Mouse (Mus musculus) hindbrain, embryonic 11.5 days (tissue): ENCODE results near the gene Mpv17l2. TPM values are rescaled to one million over a fixed set of nuclear protein-coding genes. Genes with fewer than 3 reads are reported as not detected.
A peak's percentile ranks its signal among the peaks of the same experiment; 100 is the strongest.

Experiments used
- ATAC-seq: fragments of 200-750 bp; cut with Nextera tagmentation; 2 replicates; pipeline ENCODE4 v1.8.0; 2017; ENCODE audit warnings: mild to moderate bottlenecking, moderate TSS enrichment, moderate library complexity; ENCODE audit not compliant: low FRiP score
- DNase-seq: peaks from one replicate; pipeline ENCODE4 v3.0.0-alpha.2; 2015; ENCODE audit warnings: low spot score
- H3K27ac ChIP-seq: fragments of 300-500 bp; sonication (generic); 2 replicates; pipeline ENCODE4 v1.5.1; 2014; ENCODE audit warnings: mild to moderate bottlenecking, low read depth, low read length
- H3K27me3 ChIP-seq: fragments of 300-500 bp; sonication (generic); 2 replicates; pipeline ENCODE4 v1.6.1; 2014; ENCODE audit warnings: mild to moderate bottlenecking, low read length, moderate library complexity, mixed read lengths; ENCODE audit not compliant: control insufficient read depth, insufficient read depth
- H3K36me3 ChIP-seq: fragments of 300-500 bp; sonication (generic); 2 replicates; pipeline ENCODE4 v1.6.1; 2014; ENCODE audit warnings: mild to moderate bottlenecking, low read length, moderate library complexity, mixed read lengths; ENCODE audit not compliant: control insufficient read depth, insufficient read depth
- H3K4me1 ChIP-seq: fragments of 300-500 bp; sonication (generic); replicated peaks from 2 replicates; pipeline ENCODE4 v1.6.1; 2014; ENCODE audit warnings: low read length, mixed read lengths; ENCODE audit not compliant: control insufficient read depth, insufficient read depth
- H3K4me2 ChIP-seq: fragments of 300-500 bp; sonication (generic); replicated peaks from 2 replicates; pipeline ENCODE4 v1.6.1; 2014; ENCODE audit warnings: mild to moderate bottlenecking, low read depth, low read length
- H3K4me3 ChIP-seq: fragments of 300-500 bp; sonication (generic); 2 replicates; pipeline ENCODE4 v1.5.1; 2014; ENCODE audit warnings: low read depth, low read length
- H3K9ac ChIP-seq: fragments of 300-500 bp; sonication (generic); 2 replicates; pipeline ENCODE4 v1.6.1; 2014; ENCODE audit warnings: low read depth, low read length
- H3K9me3 ChIP-seq: fragments of 300-500 bp; sonication (generic); 2 replicates; pipeline ENCODE4 v1.6.1; 2016; ENCODE audit warnings: low read length; ENCODE audit not compliant: control insufficient read depth
- WGBS: fragments of 180-500 bp; shearing (Covaris S2); extraction: QIAGEN DNeasy Blood & Tissue Kit; methylation state at CpG from one replicate; pipeline ENCODE4 v1.1.7; 2014; 5-methylcytosine and 5-hydroxymethylcytosine counted together
- polyA plus RNA-seq: library from polyadenylated mRNA; unstranded; fragments of >200 nt; fragmentation: Nextera tagmentation; extraction: Ambion mirVana; gene quantifications from 2 replicates; pipeline ENCODE4 v1.2.1, GENCODE M21; 2014

Mpv17l2 gene
- polyA plus RNA-seq, 1 experiment from 2014 or later: 40.6 TPM

- DNase-seq: no peak
- 88% methylated on average over 9 of the region's 9 CpGs for WGBS
- H3K4me1 ChIP-seq: peaks cover 7% of the 10 kb centered on the region
- H3K27ac ChIP-seq: no peak overlapping the region
- ATAC-seq: no peak
- H3K4me3 ChIP-seq: no peak overlapping the region
- H3K36me3 ChIP-seq: peaks cover 7% of the 10 kb centered on the region; the same call in 1 of the 2 replicates
- H3K9me3 ChIP-seq: no peaks in the 10 kb centered on the region
- no peak overlapping the region for H3K4me2 ChIP-seq
- no peak overlapping the region for H3K9ac ChIP-seq
- H3K27me3 ChIP-seq: no peaks in the 10 kb centered on the region; the same call in 1 of the 2 replicates
These were observed 12.1 kb upstream of the Mpv17l2 start for GRCm38 (mm10) chr8:70772890-70773289.

GRCm38 (mm10) chr8:70772075-70772474, 11.3 kb upstream of the Mpv17l2 start:
- Histone ChIP-seq H3K4me2 (no peak overlapping the region), H3K9me3 (no peaks in the 10 kb centered on the region), H3K9ac (no peak overlapping the region), H3K4me3 (no peak overlapping the region), H3K27ac (no peak overlapping the region), H3K27me3 (no peaks in the 10 kb centered on the region; the same call in 1 of the 2 replicates), H3K4me1 (peaks cover 7% of the 10 kb centered on the region), H3K36me3 (peaks cover 7% of the 10 kb centered on the region; the same call in 1 of the 2 replicates)
- ATAC-seq (no peak), DNase-seq (no peak)
- 94% methylated on average over 13 of the region's 13 CpGs for WGBS

GRCm38 (mm10) chr8:70771217-70771616, 10.5 kb upstream of the Mpv17l2 start:
- Histone ChIP-seq H3K27me3 (no peaks in the 10 kb centered on the region; the same call in 1 of the 2 replicates), H3K27ac (no peak overlapping the region), H3K4me2 (no peak overlapping the region), H3K36me3 (peaks cover 7% of the 10 kb centered on the region; the same call in 1 of the 2 replicates), H3K4me1 (peaks cover 9% of the 10 kb centered on the region), H3K4me3 (no peak overlapping the region), H3K9me3 (no peaks in the 10 kb centered on the region), H3K9ac (no peak overlapping the region)
- DNase-seq (no peak), ATAC-seq (no peak)
- WGBS: 86% methylated on average over 7 of the region's 7 CpGs

DNA sequence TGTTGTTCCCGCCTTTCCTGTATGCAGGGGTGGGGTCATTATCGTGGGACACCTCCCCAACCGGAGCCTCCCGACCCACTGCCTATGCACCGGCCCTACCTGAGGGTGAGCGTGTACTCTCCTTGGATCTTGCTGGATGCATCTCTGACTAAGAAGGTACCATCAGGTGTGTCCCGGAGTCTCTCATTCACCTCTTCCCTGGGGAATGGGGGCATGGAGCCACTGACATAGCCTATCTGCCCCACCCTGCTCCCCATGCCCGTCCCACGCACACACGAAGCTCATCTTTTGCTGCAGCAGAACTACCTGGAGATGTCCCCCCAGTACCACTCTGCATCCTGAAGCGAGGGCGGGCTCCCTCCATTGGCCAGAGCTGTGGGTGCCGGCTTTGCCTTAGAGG, 10.0 kb upstream of the Mpv17l2 start:
- no peak overlapping the region for H3K4me3 ChIP-seq
- no peak overlapping the region for H3K27ac ChIP-seq
- no peak overlapping the region for H3K9ac ChIP-seq
- DNase-seq (no peak), ATAC-seq (no peak)
- H3K4me1 ChIP-seq: peaks cover 12% of the 10 kb centered on the region
- H3K36me3 ChIP-seq: peaks cover 7% of the 10 kb centered on the region; the same call in 1 of the 2 replicates
- WGBS: 97% methylated on average over 13 of the region's 13 CpGs
- H3K9me3 ChIP-seq: no peaks in the 10 kb centered on the region
- no peak overlapping the region for H3K4me2 ChIP-seq
- H3K27me3 ChIP-seq: no peaks in the 10 kb centered on the region; the same call in 1 of the 2 replicates

GRCm38 (mm10) chr8:70769858-70770257, 9.1 kb upstream of the Mpv17l2 start:
- Histone ChIP-seq H3K27ac (no peak overlapping the region), H3K9me3 (no peaks in the 10 kb centered on the region), H3K9ac (no peak overlapping the region; the same call in 1 of the 2 replicates), H3K27me3 (no peaks in the 10 kb centered on the region), H3K4me2 (no peak overlapping the region), H3K36me3 (peaks cover 7% of the 10 kb centered on the region; the same call in 1 of the 2 replicates), H3K4me1 (peaks cover 9% of the 10 kb centered on the region), H3K4me3 (no peak overlapping the region)
- DNase-seq: no peak
- no peak for ATAC-seq
- 67% methylated on average over 12 of the region's 12 CpGs for WGBS

GRCm38 (mm10) chr8:70769359-70769758, 8.6 kb upstream of the Mpv17l2 start:
- ATAC-seq (peak; percentile 66), DNase-seq (peak; percentile 98)
- no peaks in the 10 kb centered on the region for H3K27me3 ChIP-seq
- peaks cover 8% of the 10 kb centered on the region for H3K4me1 ChIP-seq
- H3K27ac ChIP-seq: no peak overlapping the region
- H3K4me2 ChIP-seq: no peak overlapping the region
- H3K4me3 ChIP-seq: no peak overlapping the region
- H3K9ac ChIP-seq: no peak overlapping the region
- H3K9me3 ChIP-seq: no peaks in the 10 kb centered on the region
- WGBS: 6% methylated on average over 26 of the region's 26 CpGs
- peaks cover 7% of the 10 kb centered on the region; the same call in 1 of the 2 replicates for H3K36me3 ChIP-seq

- H3K4me3 ChIP-seq: no peak overlapping the region
- no peak overlapping the region for H3K9ac ChIP-seq
- no peak overlapping the region for H3K4me2 ChIP-seq
- H3K4me1 ChIP-seq: peaks cover 8% of the 10 kb centered on the region
- ATAC-seq (peak; percentile 26), DNase-seq (no peak)
- 86% methylated on average over 16 of the region's 16 CpGs for WGBS
- peaks cover 7% of the 10 kb centered on the region; the same call in 1 of the 2 replicates for H3K36me3 ChIP-seq
- no peaks in the 10 kb centered on the region for H3K27me3 ChIP-seq
- H3K9me3 ChIP-seq: no peaks in the 10 kb centered on the region
- no peak overlapping the region for H3K27ac ChIP-seq
These were observed 8.2 kb upstream of the Mpv17l2 start for GRCm38 (mm10) chr8:70768956-70769355.

DNA sequence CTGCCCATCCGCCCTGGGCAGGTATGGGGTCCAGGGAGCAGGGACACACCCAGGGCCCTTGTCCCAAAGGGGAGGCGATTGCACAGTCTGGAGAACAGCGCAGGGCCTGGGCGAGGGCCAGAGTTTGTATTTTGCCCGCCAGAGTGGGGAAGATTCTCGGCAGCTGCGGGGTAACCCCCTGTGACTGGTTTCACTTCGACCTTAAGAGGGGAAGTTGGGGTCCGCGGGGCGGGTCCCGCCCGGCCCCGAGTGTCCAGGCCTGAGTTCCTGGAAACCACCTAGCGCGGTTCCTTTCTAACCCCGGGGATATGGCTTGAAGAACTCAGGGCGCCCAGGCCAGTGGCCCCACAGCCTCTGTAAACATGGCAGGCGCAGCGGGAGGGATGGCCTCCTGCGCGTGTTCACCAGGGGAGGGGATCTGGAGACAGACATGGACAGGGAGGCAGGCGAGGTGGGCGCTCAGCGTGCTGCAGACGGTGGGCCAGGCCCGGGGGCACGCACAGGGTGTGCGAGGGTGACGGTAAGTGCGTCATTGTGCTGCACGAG, 7.6 kb upstream of the Mpv17l2 start:
- DNase-seq (no peak), ATAC-seq (no peak)
- Histone ChIP-seq H3K36me3 (peaks cover 7% of the 10 kb centered on the region; the same call in 1 of the 2 replicates), H3K9me3 (no peaks in the 10 kb centered on the region), H3K4me1 (peaks cover 8% of the 10 kb centered on the region), H3K4me3 (no peak overlapping the region), H3K4me2 (no peak overlapping the region), H3K9ac (no peak overlapping the region), H3K27ac (no peak overlapping the region), H3K27me3 (no peaks in the 10 kb centered on the region)
- 95% methylated on average over 32 of the region's 32 CpGs for WGBS

DNA sequence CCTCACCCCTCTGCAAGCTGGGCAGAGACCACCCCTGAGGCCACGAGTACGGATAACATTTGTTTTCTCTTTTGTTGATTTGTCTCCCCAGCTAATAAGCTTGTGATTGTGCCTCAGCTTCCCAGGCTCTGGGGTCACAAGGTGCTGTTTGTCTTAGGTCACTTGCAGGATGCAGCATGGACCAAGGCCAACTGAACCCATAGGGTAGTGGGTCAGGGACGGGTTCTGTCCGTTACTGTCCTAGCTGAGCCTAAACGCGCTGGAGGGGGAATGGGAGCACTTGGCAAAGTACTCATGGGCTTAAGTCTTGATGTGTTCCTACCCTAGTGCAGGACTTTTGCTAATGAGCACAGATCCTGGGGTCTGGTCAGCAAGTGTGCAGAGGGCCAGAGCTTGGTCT, 6.8 kb upstream of the Mpv17l2 start:
- 79% methylated on average over 6 of the region's 6 CpGs for WGBS
- ATAC-seq: no peak
- H3K4me3 ChIP-seq: no peak overlapping the region
- H3K27me3 ChIP-seq: no peaks in the 10 kb centered on the region
- peaks cover 7% of the 10 kb centered on the region; the same call in 1 of the 2 replicates for H3K36me3 ChIP-seq
- DNase-seq: no peak
- H3K4me2 ChIP-seq: no peak overlapping the region
- no peak overlapping the region for H3K9ac ChIP-seq
- H3K27ac ChIP-seq: no peak overlapping the region
- H3K9me3 ChIP-seq: no peaks in the 10 kb centered on the region
- peaks cover 8% of the 10 kb centered on the region for H3K4me1 ChIP-seq
